Mouse (Mus musculus): ENCODE data around the gene Lrba. TPM values are rescaled to one million over a fixed set of nuclear protein-coding genes. Genes with fewer than 3 reads are reported as not detected.

Gene Lrba
- polyA plus RNA-seq, 1 experiment from 2014 or later: 7.0 TPM

DNA sequence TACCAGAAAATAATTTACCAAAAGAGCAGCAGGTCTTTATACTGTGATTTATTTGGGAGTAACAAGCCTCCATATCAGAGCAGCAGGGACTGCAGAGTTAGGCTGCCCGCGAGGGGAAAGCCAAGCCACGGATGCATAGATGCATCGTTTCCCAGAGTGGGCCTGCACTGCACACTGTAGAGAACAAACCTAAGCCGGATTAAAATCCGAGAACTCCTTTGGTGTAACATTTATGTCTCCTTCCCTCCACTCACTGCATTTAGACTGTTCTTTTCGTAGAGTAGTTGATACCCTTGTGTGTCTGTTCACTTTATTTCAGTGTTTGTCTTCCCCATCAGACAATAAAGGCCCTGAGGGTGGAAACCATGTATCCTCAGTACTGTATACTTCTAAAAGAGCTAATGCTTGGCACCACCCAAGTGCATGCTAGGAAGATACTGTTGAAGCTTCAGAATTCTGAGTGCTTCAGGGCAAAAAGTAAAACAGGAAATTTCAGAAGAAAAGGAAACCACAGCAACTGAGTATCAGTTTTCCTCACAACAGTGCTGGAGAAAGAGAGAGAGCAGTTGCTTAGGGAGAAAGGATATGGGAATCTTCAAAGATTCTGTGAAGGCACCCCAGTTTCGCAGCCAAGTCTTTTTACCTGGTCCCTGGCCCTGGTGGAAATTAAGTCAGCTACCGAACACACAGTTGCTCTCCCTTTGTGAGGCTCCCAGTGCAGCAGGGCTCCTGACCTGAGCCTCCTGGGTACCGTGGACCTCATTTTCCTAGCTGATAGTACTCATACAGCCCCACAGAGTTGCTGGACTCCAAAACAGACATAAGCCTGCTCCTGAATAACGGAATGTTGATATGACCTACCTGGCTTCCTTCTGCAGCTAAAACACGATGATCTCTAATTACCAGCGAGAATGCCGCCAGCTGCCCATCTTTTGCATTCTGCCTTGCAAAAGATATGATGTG is 530.4 kb downstream of the Lrba start:
- Histone ChIP-seq H3K4me3 (replicated peaks) (no peak overlapping the region), H3K9me3 (no peaks in the 10 kb centered on the region), H3K27ac (peak overlapping the region; percentile 66), H3K4me1 (replicated peaks) (peaks cover 23% of the 10 kb centered on the region), H3K27me3 (no peaks in the 10 kb centered on the region), H3K4me2 (replicated peaks) (peak overlapping the region; percentile 20; the same call in 1 of the 2 replicates), H3K36me3 (no peaks in the 10 kb centered on the region), H3K9ac (replicated peaks) (peak overlapping the region; percentile 7)
- no peak for ATAC-seq
- 54% methylated on average over 14 of the region's 14 CpGs for WGBS

DNA sequence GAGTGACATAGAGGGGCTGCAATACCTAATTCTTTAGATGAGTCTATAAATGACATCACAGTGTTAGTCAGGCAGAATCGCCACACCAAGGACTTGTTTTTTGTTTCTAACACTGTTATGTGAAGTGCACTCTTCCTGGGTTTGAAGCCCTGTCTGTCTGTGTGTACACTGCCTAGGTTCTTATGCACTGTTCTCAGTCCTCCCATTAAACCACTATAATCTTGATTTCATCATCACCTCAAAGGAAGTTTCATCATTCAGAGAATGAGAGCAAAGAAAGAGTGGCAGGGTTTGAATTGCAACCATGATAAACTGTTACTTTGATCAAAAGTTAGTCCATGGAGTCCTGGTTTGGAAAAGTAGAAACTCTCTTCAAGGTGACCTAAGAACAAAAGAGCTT is 532.1 kb downstream of the Lrba start:
- Histone ChIP-seq H3K4me2 (replicated peaks) (no peak overlapping the region), H3K4me1 (replicated peaks) (peaks cover 14% of the 10 kb centered on the region), H3K27me3 (no peaks in the 10 kb centered on the region), H3K27ac (no peak overlapping the region), H3K9ac (replicated peaks) (no peak overlapping the region), H3K9me3 (no peaks in the 10 kb centered on the region), H3K36me3 (no peaks in the 10 kb centered on the region), H3K4me3 (replicated peaks) (no peak overlapping the region)
- WGBS: 80% methylated on average over 1 of the region's 1 CpGs
- no peak for ATAC-seq

DNA sequence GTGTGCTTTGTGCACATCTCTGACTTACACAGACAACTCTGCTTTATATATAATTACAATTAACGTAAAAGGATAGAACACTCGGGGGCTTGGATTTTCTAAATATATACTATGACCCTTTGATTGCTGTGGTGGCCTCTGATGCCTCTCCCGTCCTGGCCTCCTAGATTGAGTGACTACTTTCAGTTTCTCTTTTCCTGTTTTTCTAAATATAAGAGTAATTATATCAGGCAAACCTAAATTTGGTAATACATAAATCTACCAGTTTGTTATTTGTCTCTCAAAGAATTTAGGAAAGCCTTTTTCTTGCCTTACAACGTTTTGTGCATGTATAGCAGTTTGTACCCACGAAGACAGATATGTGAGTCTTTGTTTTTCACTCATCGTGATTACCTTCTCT is 534.2 kb downstream of the Lrba start:
- Histone ChIP-seq H3K9me3 (no peaks in the 10 kb centered on the region), H3K4me2 (replicated peaks) (peak overlapping the region; percentile 36), H3K27ac (no peak overlapping the region), H3K4me1 (replicated peaks) (peaks cover 14% of the 10 kb centered on the region), H3K4me3 (replicated peaks) (peak overlapping the region; percentile 16; the same call in 1 of the 2 replicates), H3K27me3 (no peaks in the 10 kb centered on the region), H3K36me3 (no peaks in the 10 kb centered on the region), H3K9ac (replicated peaks) (peak overlapping the region; percentile 48; the same call in 1 of the 2 replicates)
- ATAC-seq: no peak
- 63% methylated on average over 6 of the region's 6 CpGs for WGBS

DNA sequence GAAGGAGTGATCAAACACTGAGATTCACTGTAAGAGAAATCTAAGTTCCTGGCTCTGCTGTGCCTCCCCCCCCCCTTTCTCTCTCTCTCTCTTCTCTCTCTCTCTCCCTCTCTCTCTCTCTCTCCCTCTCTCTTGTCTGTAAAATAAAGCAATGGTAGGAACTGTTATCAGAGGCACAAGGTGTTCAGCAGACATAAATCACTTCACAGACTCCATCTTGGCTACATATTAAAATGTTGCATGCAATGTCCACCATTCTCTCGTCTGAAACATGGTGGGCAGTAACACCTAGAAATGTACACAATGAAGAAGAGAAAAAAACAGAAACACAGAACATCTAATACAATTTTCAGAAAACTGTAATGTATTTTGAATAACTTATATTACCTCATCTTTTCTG is 534.9 kb downstream of the Lrba start:
- Histone ChIP-seq H3K27ac (0 out of 2 replicates have a peak overlapping the region, but pooled peaks have one; percentile 35), H3K4me2 (replicated peaks) (peak overlapping the region; percentile 33; the same call in 1 of the 2 replicates)
- 46% methylated on average over 1 of the region's 1 CpGs for WGBS

DNA sequence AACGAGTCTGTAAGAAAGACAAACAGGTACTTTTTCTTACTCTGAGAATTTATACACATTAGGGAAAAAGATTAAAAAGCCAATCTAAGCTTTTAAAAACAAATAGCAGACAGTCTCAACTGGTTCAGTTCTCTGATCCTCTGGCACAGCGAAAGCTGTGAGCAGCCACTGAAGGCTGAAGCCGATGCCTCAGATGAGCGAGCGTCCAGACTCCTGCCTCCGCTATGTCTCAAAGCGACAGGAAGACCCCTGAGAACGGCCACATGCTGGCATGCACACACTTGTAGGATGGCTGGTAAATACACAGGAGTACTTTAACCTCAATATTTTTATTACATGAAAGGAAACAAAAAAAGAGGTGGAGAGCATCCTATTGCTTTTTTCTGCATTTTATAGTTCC is 535.4 kb downstream of the Lrba start:
- H3K4me2 ChIP-seq (replicated peaks): peak overlapping the region; percentile 44
- no peaks in the 10 kb centered on the region for H3K36me3 ChIP-seq
- ATAC-seq: no peak
- H3K27ac ChIP-seq: 0 out of 2 replicates have a peak overlapping the region, but pooled peaks have one; percentile 44
- no peaks in the 10 kb centered on the region for H3K9me3 ChIP-seq
- peak overlapping the region; percentile 18; the same call in 1 of the 2 replicates for H3K4me3 ChIP-seq (replicated peaks)
- 33% methylated on average over 8 of the region's 8 CpGs for WGBS
- peak overlapping the region; percentile 61; the same call in 1 of the 2 replicates for H3K9ac ChIP-seq (replicated peaks)
- H3K27me3 ChIP-seq: no peaks in the 10 kb centered on the region
- peaks cover 9% of the 10 kb centered on the region for H3K4me1 ChIP-seq (replicated peaks)

More for the DNA sequence above, 534.9 kb downstream of the Lrba start:
- peaks cover 13% of the 10 kb centered on the region for H3K4me1 ChIP-seq (replicated peaks)
- H3K9me3 ChIP-seq: no peaks in the 10 kb centered on the region
- H3K27me3 ChIP-seq: no peaks in the 10 kb centered on the region
- no peak for ATAC-seq
- peak overlapping the region; percentile 36; the same call in 1 of the 2 replicates for H3K9ac ChIP-seq (replicated peaks)
- H3K4me3 ChIP-seq (replicated peaks): 0 out of 2 replicates have a peak overlapping the region, but pooled peaks have one; percentile 4
- H3K36me3 ChIP-seq: no peaks in the 10 kb centered on the region

DNA sequence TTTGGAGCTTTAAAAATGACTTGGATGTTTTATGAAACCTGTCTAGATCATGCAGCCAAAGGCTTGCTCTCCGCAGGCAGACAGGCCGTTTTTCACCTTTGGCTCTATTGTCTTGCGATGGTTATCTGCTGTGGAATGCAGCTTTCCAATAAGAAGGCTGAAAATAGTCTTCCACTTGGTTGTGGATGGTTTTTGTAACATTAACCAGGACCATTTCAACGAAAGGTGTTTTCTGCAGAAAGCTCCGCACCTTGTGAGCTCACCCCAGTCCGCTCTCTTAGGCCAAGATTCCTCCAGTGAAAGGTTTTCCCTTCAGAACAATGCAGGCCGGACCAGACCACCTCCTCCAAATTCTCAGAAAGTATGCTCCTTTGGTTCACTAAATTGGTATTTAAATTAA is 536.0 kb downstream of the Lrba start:
- Histone ChIP-seq H3K4me3 (replicated peaks) (no peak overlapping the region), H3K27me3 (no peaks in the 10 kb centered on the region), H3K4me2 (replicated peaks) (peak overlapping the region; percentile 38), H3K36me3 (no peaks in the 10 kb centered on the region), H3K4me1 (replicated peaks) (peaks cover 3% of the 10 kb centered on the region; the same call in 1 of the 2 replicates), H3K9me3 (no peaks in the 10 kb centered on the region), H3K9ac (replicated peaks) (peak overlapping the region; percentile 52; the same call in 1 of the 2 replicates), H3K27ac (0 out of 2 replicates have a peak overlapping the region, but pooled peaks have one; percentile 30)
- no peak for ATAC-seq
- 42% methylated on average over 7 of the region's 7 CpGs for WGBS

DNA sequence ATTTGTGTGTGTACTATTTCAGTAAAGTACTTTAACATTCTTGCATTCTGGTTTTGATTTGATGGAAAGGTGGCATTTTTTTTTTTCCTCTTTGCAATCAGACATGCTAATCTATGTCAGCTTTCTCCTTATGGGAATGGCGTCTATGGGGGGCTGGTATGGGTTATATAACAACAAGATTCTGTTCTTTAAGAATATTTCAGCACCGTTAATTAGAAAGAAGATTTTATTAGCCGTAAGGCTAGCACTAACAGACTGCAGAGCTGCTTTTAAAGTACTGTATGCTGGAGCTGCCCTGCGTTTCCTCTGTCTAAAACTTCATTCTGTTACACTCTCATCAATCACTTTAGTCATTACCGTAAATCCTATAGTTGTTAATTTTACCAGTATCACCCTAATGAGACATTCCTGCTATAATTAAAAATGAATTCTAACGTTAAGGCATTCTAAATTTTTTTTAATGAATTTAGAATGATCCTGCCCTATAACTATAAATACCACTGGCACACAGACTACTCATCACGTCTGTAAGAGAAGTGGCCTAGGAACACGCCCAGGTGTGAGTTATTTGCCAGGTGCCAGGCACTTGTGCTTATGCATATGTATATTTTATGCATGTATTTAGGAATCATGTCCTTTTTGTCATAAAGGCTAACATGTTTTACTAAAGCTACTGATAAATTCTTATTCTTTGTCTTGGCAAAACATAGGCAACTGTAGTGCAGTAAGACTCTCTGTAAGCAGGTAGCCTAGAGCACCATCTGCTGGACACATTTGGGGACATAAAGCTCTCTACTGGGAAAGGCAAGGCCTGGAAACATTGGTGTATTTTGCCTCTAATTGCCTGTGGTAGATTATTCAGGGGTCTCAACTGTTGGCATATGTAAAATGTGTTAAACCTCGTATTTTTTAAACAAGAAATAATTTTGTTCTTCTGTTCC is 536.9 kb downstream of the Lrba start:
- no peaks in the 10 kb centered on the region for H3K27me3 ChIP-seq
- 45% methylated on average over 9 of the region's 9 CpGs for WGBS
- no peak overlapping the region for H3K4me3 ChIP-seq (replicated peaks)
- H3K4me1 ChIP-seq (replicated peaks): peaks cover 3% of the 10 kb centered on the region; the same call in 1 of the 2 replicates
- H3K27ac ChIP-seq: no peak overlapping the region
- peak; percentile 90 for ATAC-seq
- H3K4me2 ChIP-seq (replicated peaks): no peak overlapping the region
- no peaks in the 10 kb centered on the region for H3K9me3 ChIP-seq
- H3K36me3 ChIP-seq: no peaks in the 10 kb centered on the region
- H3K9ac ChIP-seq (replicated peaks): no peak overlapping the region

DNA sequence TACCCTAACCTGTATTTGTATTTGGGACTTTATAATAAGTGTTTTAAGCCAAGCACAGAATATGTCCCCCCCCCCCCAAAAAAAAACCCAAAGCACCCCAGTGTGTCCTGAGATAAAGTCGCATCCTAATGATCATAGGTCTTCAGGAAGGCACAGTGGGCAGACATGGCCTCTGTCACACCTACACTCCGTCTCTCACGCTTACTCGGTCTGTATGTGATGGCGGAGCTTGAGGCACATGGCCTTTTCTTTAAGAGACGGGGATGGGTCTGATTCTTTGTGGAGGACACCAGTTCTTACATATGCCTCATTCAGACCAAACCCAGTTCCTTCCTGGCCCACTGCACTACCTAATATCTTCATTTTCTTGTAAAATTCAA is 537.5 kb downstream of the Lrba start:
- peak; percentile 69; the same call in 1 of the 2 replicates for ATAC-seq
- Histone ChIP-seq H3K4me3 (replicated peaks) (no peak overlapping the region), H3K27ac (no peak overlapping the region), H3K9ac (replicated peaks) (no peak overlapping the region), H3K4me1 (replicated peaks) (peaks cover 3% of the 10 kb centered on the region; the same call in 1 of the 2 replicates), H3K4me2 (replicated peaks) (no peak overlapping the region), H3K36me3 (no peaks in the 10 kb centered on the region), H3K9me3 (no peaks in the 10 kb centered on the region), H3K27me3 (no peaks in the 10 kb centered on the region)
- 76% methylated on average over 6 of the region's 6 CpGs for WGBS

DNA sequence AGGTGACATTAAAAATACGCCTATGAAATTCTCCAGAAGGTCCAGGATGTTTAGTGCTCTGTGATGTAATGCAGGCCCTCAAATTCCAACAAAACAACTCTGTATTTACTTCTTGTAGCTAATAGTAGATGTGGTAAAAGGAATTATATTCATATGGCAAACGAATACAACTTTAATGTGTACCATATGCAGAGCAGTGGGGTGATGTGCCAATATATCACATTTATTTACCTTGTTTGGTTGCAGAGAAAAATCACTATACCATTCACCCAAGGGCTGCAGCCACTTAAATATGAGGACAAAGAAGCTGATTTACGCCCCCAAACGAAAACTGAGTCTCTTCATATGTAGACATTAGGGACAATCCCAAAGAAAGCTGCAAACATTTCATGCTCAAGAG is 538.0 kb downstream of the Lrba start:
- Histone ChIP-seq H3K4me1 (replicated peaks) (peaks cover 3% of the 10 kb centered on the region; the same call in 1 of the 2 replicates), H3K27me3 (no peaks in the 10 kb centered on the region), H3K9ac (replicated peaks) (no peak overlapping the region), H3K4me3 (replicated peaks) (no peak overlapping the region), H3K36me3 (no peaks in the 10 kb centered on the region), H3K27ac (no peak overlapping the region), H3K4me2 (replicated peaks) (no peak overlapping the region), H3K9me3 (no peaks in the 10 kb centered on the region)
- no peak for ATAC-seq
- 92% methylated on average over 4 of the region's 4 CpGs for WGBS

DNA sequence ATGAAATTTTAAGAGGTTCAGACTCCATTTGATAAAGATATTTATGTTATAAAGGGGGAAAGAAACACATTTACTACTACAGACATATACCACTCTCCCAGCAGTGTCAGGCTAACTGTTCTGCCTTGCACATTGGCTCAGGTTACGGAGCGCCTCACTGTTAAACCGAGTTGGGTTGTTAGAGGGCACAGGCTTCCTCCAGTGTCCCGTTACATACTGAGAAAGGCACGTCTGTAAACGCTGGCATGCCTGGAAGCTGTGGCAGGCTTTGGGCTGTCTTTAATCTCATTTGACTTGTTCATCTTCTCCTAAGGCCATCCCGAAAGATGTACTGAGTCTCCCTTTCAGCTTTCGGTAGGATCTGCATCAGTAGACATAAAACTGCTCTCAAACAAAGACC is 544.1 kb downstream of the Lrba start:
- H3K36me3 ChIP-seq: no peaks in the 10 kb centered on the region
- no peaks in the 10 kb centered on the region for H3K9me3 ChIP-seq
- H3K4me2 ChIP-seq (replicated peaks): peak overlapping the region; percentile 23; the same call in 1 of the 2 replicates
- whole genome bisulfite sequencing: 11% methylated on average over 8 of the region's 8 CpGs
- no peak overlapping the region for H3K4me3 ChIP-seq (replicated peaks)
- H3K27me3 ChIP-seq: no peaks in the 10 kb centered on the region
- ATAC-seq: 0 out of 2 replicates have a peak, but pooled peaks have one; percentile 40
- no peak overlapping the region for H3K27ac ChIP-seq
- peaks cover 14% of the 10 kb centered on the region for H3K4me1 ChIP-seq (replicated peaks)
- no peak overlapping the region for H3K9ac ChIP-seq (replicated peaks)

DNA sequence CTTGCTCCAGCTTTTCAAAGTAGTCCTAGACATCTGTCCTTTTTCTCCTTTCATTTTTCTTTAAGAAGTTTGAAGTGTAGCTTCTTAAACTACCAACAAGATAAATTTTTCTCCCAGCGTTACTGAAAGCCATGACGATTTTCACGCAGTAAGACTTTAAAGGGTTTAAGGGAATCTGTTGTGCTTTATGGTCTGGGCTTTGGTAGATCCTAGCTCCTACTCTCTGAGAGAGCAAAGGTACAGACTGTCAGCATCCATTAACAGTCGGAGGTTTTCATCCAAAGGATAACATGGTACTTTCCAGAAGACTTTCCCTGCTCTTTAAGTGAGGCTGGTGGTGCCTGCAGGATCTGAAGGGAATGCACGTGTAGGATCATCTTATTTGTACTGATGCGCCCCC is 544.5 kb downstream of the Lrba start:
- Histone ChIP-seq H3K27ac (no peak overlapping the region), H3K36me3 (no peaks in the 10 kb centered on the region), H3K9me3 (no peaks in the 10 kb centered on the region), H3K9ac (replicated peaks) (no peak overlapping the region), H3K4me1 (replicated peaks) (peaks cover 14% of the 10 kb centered on the region), H3K4me3 (replicated peaks) (no peak overlapping the region), H3K4me2 (replicated peaks) (peak overlapping the region; percentile 23; the same call in 1 of the 2 replicates), H3K27me3 (no peaks in the 10 kb centered on the region)
- WGBS: 24% methylated on average over 6 of the region's 6 CpGs
- ATAC-seq: peak; percentile 45; the same call in 1 of the 2 replicates
